Mouse (Mus musculus): ENCODE measurements at regions not wholly inside any gene's neighbourhood (a gene's known extent, or its start where the extent isn't known, plus 50 kb on each side); places are given as distances from the start of the nearest gene placed in this dataset.
A peak's percentile ranks its signal among the peaks of the same experiment; 100 is the strongest.

DNA sequence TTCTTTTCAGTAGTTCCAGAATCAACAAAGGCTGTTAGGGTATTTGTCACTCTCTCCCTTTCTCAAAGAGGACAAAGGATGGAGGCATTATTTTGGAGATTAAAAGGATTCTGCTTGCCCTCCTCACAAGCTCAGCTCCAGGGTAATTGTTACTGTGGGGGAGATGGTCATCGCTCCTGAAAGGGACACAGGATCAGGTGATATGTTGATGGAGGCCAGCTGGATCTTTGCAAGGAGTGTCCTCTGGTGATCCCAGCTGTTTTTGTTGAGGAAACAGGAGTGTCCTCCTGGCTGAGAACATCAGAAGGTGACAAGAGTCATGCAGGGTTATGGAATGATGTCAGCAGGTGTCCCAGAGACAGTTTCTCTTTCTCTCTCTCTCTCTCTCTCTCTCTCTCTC lies 119.7 kb downstream of the Cd83 start:
- no peak overlapping the region for H3K4me2 ChIP-seq (ENCODE audit: low read length)
- no peaks in the 10 kb centered on the region for H3K36me3 ChIP-seq (ENCODE audit: control insufficient read depth, insufficient read depth, low read length)
- no peak for ATAC-seq
- H3K27ac ChIP-seq (ENCODE audit: low read depth, low read length), result no peak overlapping the region
- 24% methylated on average over 1 of the region's 1 CpGs for WGBS
- H3K4me1 ChIP-seq (ENCODE audit: control insufficient read depth, insufficient read depth, low read depth, low read length), result no peaks in the 10 kb centered on the region
- H3K9me3 ChIP-seq (ENCODE audit: control insufficient read depth, low read length), result no peaks in the 10 kb centered on the region
- H3K4me3 ChIP-seq (ENCODE audit: low read length), result no peak overlapping the region
- no peak overlapping the region for H3K9ac ChIP-seq (ENCODE audit: low read depth, low read length)
- H3K27me3 ChIP-seq (replicated peaks; ENCODE audit: control insufficient read depth, insufficient read depth, low read length), result no peaks in the 10 kb centered on the region

DNA sequence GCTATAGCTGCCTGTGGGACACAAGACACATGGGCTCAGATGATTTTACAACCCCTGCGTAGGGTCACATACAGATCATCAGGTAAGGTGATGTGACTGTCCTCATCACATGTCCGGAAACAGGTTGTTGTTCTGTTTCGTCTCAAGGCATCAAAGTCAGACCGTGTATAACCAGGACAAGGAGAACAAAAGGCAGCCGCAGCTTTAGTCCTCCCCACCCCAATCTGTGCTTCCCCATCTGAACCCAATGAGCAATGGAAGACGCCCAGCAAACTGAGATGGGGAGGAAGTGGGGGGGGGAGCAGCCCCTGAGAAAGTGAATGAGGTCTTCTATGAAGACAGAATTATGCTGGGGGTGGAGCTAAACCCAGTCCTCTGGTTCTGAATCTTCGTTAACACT lies 121.7 kb downstream of the Cd83 start:
- H3K27me3 ChIP-seq (replicated peaks; ENCODE audit: control insufficient read depth, insufficient read depth, low read length), result no peaks in the 10 kb centered on the region
- no peaks in the 10 kb centered on the region for H3K9me3 ChIP-seq (ENCODE audit: control insufficient read depth, low read length)
- H3K27ac ChIP-seq (ENCODE audit: low read depth, low read length), result no peak overlapping the region
- no peak overlapping the region for H3K4me2 ChIP-seq (ENCODE audit: low read length)
- no peak overlapping the region for H3K9ac ChIP-seq (ENCODE audit: low read depth, low read length)
- 85% methylated on average over 7 of the region's 7 CpGs for WGBS
- no peak overlapping the region for H3K4me3 ChIP-seq (ENCODE audit: low read length)
- no peaks in the 10 kb centered on the region for H3K4me1 ChIP-seq (ENCODE audit: control insufficient read depth, insufficient read depth, low read depth, low read length)
- no peaks in the 10 kb centered on the region for H3K36me3 ChIP-seq (ENCODE audit: control insufficient read depth, insufficient read depth, low read length)
- ATAC-seq, result no peak

DNA sequence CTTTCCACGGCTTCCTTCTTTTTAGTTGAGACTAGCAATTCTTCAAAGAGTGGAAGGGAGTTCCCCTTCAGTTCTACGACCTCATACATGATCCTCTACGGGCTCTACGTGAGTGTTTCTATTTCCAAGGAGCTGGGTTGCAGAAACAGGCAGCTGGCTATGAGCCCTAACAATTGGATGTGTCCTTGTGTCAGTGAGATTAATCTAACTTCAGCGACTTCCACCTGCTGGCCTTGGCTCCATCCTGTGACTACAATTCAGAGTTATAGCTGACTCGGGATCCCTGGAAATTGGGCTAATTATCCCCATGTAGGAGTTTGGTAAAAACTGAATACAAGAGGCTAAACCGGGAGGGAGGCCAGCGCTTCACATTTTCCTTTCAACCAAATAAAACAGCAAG lies 122.8 kb downstream of the Cd83 start:
- 47% methylated on average over 8 of the region's 8 CpGs for WGBS
- H3K27ac ChIP-seq (ENCODE audit: low read depth, low read length), result no peak overlapping the region
- no peaks in the 10 kb centered on the region for H3K9me3 ChIP-seq (ENCODE audit: control insufficient read depth, low read length)
- H3K36me3 ChIP-seq (ENCODE audit: control insufficient read depth, insufficient read depth, low read length), result no peaks in the 10 kb centered on the region
- ATAC-seq, result no peak
- H3K9ac ChIP-seq (ENCODE audit: low read depth, low read length), result no peak overlapping the region
- H3K27me3 ChIP-seq (replicated peaks; ENCODE audit: control insufficient read depth, insufficient read depth, low read length), result no peaks in the 10 kb centered on the region
- no peak overlapping the region for H3K4me3 ChIP-seq (ENCODE audit: low read length)
- no peaks in the 10 kb centered on the region for H3K4me1 ChIP-seq (ENCODE audit: control insufficient read depth, insufficient read depth, low read depth, low read length)
- H3K4me2 ChIP-seq (ENCODE audit: low read length), result no peak overlapping the region

DNA sequence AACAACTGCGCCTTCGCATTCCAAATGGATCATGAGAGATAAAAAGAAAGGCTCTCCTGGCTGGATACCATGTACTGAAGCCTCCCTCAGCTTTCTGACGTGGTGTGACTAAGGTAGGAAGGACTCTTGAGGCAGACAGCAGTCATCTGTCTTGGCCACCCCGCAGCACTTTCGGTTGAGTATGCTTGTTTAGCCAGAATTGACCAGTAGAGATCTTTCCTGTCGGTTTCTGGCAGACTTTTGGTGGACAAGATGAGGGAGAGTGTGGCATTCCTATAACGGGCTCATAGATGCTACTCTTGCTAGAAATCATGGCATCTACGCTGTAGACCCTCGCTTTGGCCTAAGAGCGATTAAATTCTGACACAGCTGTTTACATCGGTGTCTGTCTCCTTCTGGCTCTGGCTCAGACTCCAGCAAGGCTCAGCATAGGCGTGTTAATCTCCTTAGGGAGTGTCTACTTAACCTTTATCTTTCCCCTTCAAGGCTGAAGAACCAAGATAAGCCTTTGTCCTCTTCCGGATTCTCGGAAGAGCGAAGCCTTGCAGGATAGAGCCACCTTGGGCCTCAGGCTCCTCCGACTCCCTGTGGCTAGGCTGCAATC lies 123.6 kb downstream of the Cd83 start:
- WGBS, result 56% methylated on average over 16 of the region's 16 CpGs
- Histone ChIP-seq H3K27ac (ENCODE audit: low read depth, low read length) (no peak overlapping the region), H3K36me3 (ENCODE audit: control insufficient read depth, insufficient read depth, low read length) (no peaks in the 10 kb centered on the region), H3K4me3 (ENCODE audit: low read length) (no peak overlapping the region), H3K4me1 (ENCODE audit: control insufficient read depth, insufficient read depth, low read depth, low read length) (no peaks in the 10 kb centered on the region), H3K27me3 (replicated peaks; ENCODE audit: control insufficient read depth, insufficient read depth, low read length) (no peaks in the 10 kb centered on the region), H3K9me3 (ENCODE audit: control insufficient read depth, low read length) (no peaks in the 10 kb centered on the region), H3K4me2 (ENCODE audit: low read length) (no peak overlapping the region), H3K9ac (ENCODE audit: low read depth, low read length) (no peak overlapping the region)
- no peak for ATAC-seq

DNA sequence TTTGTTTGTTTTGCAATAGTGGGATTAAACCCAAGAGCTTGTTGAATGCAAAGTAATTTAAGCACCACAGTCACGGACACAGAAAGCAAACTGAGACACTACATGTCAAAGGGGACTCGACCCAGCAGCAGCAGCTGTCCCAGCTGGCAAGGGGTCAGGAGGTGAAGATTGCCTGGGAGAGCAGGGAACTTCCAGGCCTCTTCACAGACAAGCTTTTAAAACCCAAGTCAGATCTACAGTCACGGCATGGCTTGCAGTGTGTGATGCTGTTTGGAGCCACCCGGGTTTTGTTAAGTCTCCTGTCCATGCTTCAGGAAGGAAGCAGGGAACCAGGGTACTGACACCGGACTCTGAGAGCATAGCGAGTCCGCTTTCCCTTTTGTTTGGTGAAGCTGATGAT lies 125.4 kb downstream of the Cd83 start:
- H3K27me3 ChIP-seq (replicated peaks; ENCODE audit: control insufficient read depth, insufficient read depth, low read length), result no peaks in the 10 kb centered on the region
- no peak overlapping the region for H3K27ac ChIP-seq (ENCODE audit: low read depth, low read length)
- ATAC-seq, result no peak
- H3K36me3 ChIP-seq (ENCODE audit: control insufficient read depth, insufficient read depth, low read length), result no peaks in the 10 kb centered on the region
- WGBS, result 38% methylated on average over 7 of the region's 7 CpGs
- H3K4me3 ChIP-seq (ENCODE audit: low read length), result no peak overlapping the region
- no peaks in the 10 kb centered on the region for H3K4me1 ChIP-seq (ENCODE audit: control insufficient read depth, insufficient read depth, low read depth, low read length)
- no peak overlapping the region for H3K4me2 ChIP-seq (ENCODE audit: low read length)
- no peak overlapping the region for H3K9ac ChIP-seq (ENCODE audit: low read depth, low read length)
- H3K9me3 ChIP-seq (ENCODE audit: control insufficient read depth, low read length), result no peaks in the 10 kb centered on the region; the same call in 1 of the 2 replicates

DNA sequence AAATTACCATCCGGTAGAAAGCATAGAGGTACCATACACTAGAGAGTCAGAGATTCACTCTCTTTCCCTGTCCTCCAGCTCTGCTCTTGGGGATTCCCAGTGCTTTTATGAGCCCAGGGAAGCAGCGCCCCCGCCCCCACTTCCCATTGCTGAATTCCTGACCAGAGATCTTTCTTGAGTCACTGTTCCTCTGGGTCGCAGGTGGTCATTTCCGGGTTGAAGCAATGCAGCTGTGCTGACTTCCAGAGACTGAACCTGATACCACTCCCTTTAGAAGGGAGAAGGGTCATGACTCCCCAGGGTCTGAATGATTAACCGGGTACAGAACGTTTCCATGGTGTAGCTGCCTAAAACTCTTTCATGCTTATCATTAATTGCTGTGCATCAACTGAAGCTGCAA lies 128.9 kb downstream of the Cd83 start:
- Histone ChIP-seq H3K4me1 (ENCODE audit: control insufficient read depth, insufficient read depth, low read depth, low read length) (no peaks in the 10 kb centered on the region), H3K27me3 (replicated peaks; ENCODE audit: control insufficient read depth, insufficient read depth, low read length) (no peaks in the 10 kb centered on the region), H3K4me3 (ENCODE audit: low read length) (no peak overlapping the region), H3K4me2 (ENCODE audit: low read length) (no peak overlapping the region), H3K27ac (ENCODE audit: low read depth, low read length) (no peak overlapping the region), H3K36me3 (ENCODE audit: control insufficient read depth, insufficient read depth, low read length) (no peaks in the 10 kb centered on the region), H3K9me3 (ENCODE audit: control insufficient read depth, low read length) (no peaks in the 10 kb centered on the region; the same call in 1 of the 2 replicates), H3K9ac (ENCODE audit: low read depth, low read length) (no peak overlapping the region)
- ATAC-seq, result no peak
- WGBS, result 57% methylated on average over 7 of the region's 7 CpGs

DNA sequence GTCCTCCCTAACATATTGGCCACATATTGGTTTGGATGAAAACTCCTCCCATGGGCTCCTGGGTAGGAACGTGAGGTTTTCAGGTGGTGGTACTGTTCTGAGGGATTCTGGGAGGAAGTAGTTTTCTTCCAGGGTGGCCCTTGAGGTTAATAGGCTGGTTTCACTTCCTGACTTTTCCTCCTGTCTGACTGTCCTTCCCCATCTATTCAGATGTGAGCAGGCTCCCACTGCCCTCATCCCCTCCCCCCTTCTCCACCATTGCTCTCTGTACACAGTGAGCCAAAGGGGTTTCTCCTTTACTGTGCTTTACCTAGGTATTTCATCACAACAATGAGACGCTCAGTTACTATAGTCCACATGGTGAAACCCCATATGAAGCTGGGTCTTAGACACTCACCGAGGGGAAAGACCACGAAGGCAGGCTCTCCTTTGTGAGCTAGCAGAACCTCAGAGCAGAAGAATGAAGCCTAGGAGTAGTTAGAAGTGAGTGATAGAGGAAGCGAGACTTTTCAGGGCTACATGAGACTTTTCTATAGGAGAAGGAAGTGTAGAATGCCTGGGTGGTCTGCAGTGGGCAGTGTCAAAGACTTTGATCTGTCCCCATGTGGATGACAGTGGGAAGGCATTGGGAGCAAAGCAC lies 135.3 kb downstream of the Cd83 start:
- Histone ChIP-seq H3K27ac (ENCODE audit: low read depth, low read length) (no peak overlapping the region), H3K9me3 (ENCODE audit: control insufficient read depth, low read length) (no peaks in the 10 kb centered on the region), H3K27me3 (replicated peaks; ENCODE audit: control insufficient read depth, insufficient read depth, low read length) (no peaks in the 10 kb centered on the region), H3K4me2 (ENCODE audit: low read length) (no peak overlapping the region), H3K4me1 (ENCODE audit: control insufficient read depth, insufficient read depth, low read depth, low read length) (no peaks in the 10 kb centered on the region), H3K36me3 (ENCODE audit: control insufficient read depth, insufficient read depth, low read length) (no peaks in the 10 kb centered on the region), H3K9ac (ENCODE audit: low read depth, low read length) (no peak overlapping the region), H3K4me3 (ENCODE audit: low read length) (no peak overlapping the region)
- no peak for ATAC-seq
- WGBS, result 78% methylated on average over 5 of the region's 5 CpGs

DNA sequence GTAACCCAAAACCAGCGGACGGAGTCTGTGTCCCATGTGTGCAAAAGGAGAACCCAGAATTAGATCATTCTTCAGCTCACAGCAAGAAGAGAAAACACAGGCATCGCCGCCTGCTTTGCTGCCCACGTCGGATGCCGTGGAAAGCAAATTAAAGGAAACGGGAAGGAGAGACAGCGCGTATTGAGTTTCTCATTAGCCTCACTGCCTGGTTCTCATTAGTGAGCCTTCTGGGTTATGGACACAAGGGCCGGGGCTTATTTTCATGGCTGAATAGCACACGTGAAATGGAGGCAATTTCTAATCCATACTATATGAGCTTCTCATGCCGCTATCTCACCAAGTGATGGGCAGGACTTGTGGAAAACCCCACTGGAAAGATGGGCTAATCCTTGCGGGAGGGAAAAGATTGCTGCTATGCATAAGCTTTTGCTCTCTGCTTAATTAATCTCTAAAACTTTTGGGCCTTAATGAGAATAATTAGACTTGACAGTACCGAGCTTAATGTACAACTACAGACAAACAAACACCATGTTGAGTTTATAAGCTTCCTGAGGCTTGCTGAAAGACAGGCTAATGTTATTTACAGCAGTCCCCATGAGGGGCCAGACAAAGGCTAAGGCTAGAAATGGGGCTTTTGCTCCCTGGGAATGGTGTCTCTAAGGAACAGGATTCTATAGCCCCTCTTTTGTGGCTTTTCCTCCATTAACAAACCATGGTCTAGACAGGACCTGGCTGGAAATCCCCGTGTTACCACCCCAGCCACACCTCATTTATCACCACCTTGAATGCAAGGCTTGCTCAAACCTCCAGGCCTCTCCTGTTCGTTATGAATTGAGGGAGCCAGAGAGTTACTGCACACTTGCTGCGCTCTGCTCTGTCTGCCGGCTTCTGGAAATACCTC lies 145.8 kb downstream of the Cd83 start:
- Histone ChIP-seq H3K9ac (ENCODE audit: low read depth, low read length) (no peak overlapping the region), H3K4me2 (ENCODE audit: low read length) (no peak overlapping the region)

DNA sequence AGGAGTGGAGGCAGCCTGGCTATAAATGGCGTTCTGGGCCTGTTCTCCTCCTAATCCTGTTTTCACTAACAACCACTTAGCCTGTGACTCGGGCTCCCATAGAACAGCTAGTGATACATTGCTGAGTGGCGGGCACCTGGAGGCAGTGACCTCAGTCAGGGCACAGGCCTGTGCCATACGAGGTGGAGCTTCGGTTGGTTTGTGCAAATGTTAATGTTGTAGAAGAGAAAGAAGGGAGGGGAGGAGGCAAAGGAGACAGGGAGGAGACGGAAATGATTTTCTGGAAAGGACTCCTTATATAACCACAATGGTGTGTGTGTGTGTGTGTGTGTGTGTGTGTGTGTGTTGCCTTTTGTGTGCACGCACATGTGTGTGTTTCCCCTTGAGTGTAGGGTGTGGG lies 148.4 kb downstream of the Cd83 start:
- no peaks in the 10 kb centered on the region for H3K9me3 ChIP-seq (ENCODE audit: control insufficient read depth, low read length)
- H3K36me3 ChIP-seq (ENCODE audit: control insufficient read depth, insufficient read depth, low read length), result no peaks in the 10 kb centered on the region
- H3K4me2 ChIP-seq (ENCODE audit: low read length), result no peak overlapping the region
- no peak overlapping the region for H3K27ac ChIP-seq (ENCODE audit: low read depth, low read length)
- H3K4me3 ChIP-seq (ENCODE audit: low read length), result no peak overlapping the region
- WGBS, result 65% methylated on average over 7 of the region's 7 CpGs
- no peaks in the 10 kb centered on the region for H3K27me3 ChIP-seq (replicated peaks; ENCODE audit: control insufficient read depth, insufficient read depth, low read length)
- peaks cover 4% of the 10 kb centered on the region; the same call in 1 of the 2 replicates for H3K4me1 ChIP-seq (ENCODE audit: control insufficient read depth, insufficient read depth, low read depth, low read length)
- ATAC-seq, result no peak
- H3K9ac ChIP-seq (ENCODE audit: low read depth, low read length), result no peak overlapping the region

More for the DNA sequence above, 145.8 kb downstream of the Cd83 start:
- Histone ChIP-seq H3K4me1 (ENCODE audit: control insufficient read depth, insufficient read depth, low read depth, low read length) (no peaks in the 10 kb centered on the region), H3K9me3 (ENCODE audit: control insufficient read depth, low read length) (no peaks in the 10 kb centered on the region), H3K4me3 (ENCODE audit: low read length) (no peak overlapping the region), H3K27me3 (replicated peaks; ENCODE audit: control insufficient read depth, insufficient read depth, low read length) (no peaks in the 10 kb centered on the region), H3K36me3 (ENCODE audit: control insufficient read depth, insufficient read depth, low read length) (no peaks in the 10 kb centered on the region), H3K27ac (ENCODE audit: low read depth, low read length) (no peak overlapping the region)
- 49% methylated on average over 19 of the region's 19 CpGs for whole genome bisulfite sequencing
- ATAC-seq, result peak; percentile 45; the same call in 1 of the 2 replicates
